Comparison of ENCODE assay signal across 12 mouse cellular contexts in the genomic region with DNA sequence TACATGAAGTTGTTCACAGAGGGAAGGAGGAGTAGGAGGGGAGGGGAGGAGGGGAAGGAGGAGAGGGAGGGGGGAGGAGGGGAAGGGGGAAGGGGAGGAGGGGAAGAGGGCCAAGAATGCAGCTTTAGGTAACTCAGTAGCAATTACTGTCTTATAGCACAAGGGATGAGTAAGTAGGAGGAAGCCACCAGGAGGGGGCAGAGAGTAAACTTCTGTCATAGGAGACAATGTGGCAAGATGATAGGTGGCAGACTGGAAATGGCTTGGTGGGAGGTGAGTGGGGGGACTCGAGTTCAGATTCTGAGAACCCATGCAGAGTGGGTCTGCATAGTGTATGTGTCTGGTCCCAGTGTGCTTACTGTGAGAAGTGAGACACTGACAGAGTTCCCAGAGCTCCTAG.
DNase-seq lines count a peak whose midpoint lies in the region; ATAC-seq and TF ChIP-seq lines count a peak whose summit lies in the region.
"Had no signal": no experiment of that assay in that cellular context is flagged by ENCODE, and none has a peak within 500 bp of the region (broad histone marks: within the 10 kb centered on the region; RNA-seq: fewer than 3 reads in every experiment).

No protein-coding gene starts in this region.

- H3K27me3 ChIP-seq in intestine, postnatal 0 days (replicated peaks; ENCODE audit: control insufficient read depth, insufficient read depth, low read length): no peaks in the 10 kb centered on the region
- no peaks in the 10 kb centered on the region for H3K27me3 ChIP-seq in intestine, embryonic 15.5 days (replicated peaks)
- H3K27me3 ChIP-seq: embryonic facial prominence, embryonic 12.5 days; neural tube, embryonic 15.5 days had no signal

- peak; percentile 51 for TF ChIP-seq CTCF in intestine, postnatal 0 days (IDR thresholded peaks at IDR 0.05; ENCODE audit: low read depth)

- H3K27ac ChIP-seq in intestine, postnatal 0 days (ENCODE audit: low read depth, low read length): no peak overlapping the region
- H3K27ac ChIP-seq in intestine, embryonic 15.5 days: no peak overlapping the region
- H3K27ac ChIP-seq: embryonic facial prominence, embryonic 12.5 days; hindbrain, embryonic 10.5 days; neural tube, embryonic 15.5 days had no signal

- H3K36me3 ChIP-seq in intestine, postnatal 0 days (ENCODE audit: control insufficient read depth, insufficient read depth): no peaks in the 10 kb centered on the region
- H3K36me3 ChIP-seq in intestine, embryonic 15.5 days: no peaks in the 10 kb centered on the region
- H3K36me3 ChIP-seq: embryonic facial prominence, embryonic 12.5 days; hindbrain, embryonic 10.5 days; neural tube, embryonic 15.5 days had no signal

- DNase-seq in 3T3-L1 (ENCODE audit: low read depth, low spot score) (peak; percentile 3), A20 (ENCODE audit: low read depth, low spot score) (peak; percentile 19)
- DNase-seq in right cerebral cortex, postnatal 4 days: no peak
- DNase-seq: gastrocnemius, postnatal 14 days had no signal

- WGBS in intestine, postnatal 0 days: 44% methylated on average over 1 of the region's 1 CpGs
- WGBS in intestine, embryonic 15.5 days: 29% methylated on average over 1 of the region's 1 CpGs

- ATAC-seq in intestine, postnatal 0 days: no peak
- no peak for ATAC-seq in intestine, embryonic 15.5 days
- ATAC-seq in megakaryocyte-erythroid progenitor cell, adult 5-6 weeks (replicated peaks; ENCODE audit: low FRiP score, low TSS enrichment, poor library complexity, severe bottlenecking): 0 out of 2 replicates have a peak, but pooled peaks have one; percentile 52
- no peak for ATAC-seq in inflammation-experienced regulatory T-cells, adult 6 months
- ATAC-seq: forebrain, embryonic 14.5 days had no signal

- H3K4me3 ChIP-seq in intestine, postnatal 0 days (ENCODE audit: low read depth, low read length): no peak overlapping the region
- H3K4me3 ChIP-seq in intestine, embryonic 15.5 days (replicated peaks): no peak overlapping the region
- H3K4me3 ChIP-seq: embryonic facial prominence, embryonic 12.5 days; hindbrain, embryonic 10.5 days; neural tube, embryonic 15.5 days had no signal

- no peak overlapping the region for H3K4me2 ChIP-seq in intestine, postnatal 0 days (replicated peaks; ENCODE audit: low read depth)
- H3K4me2 ChIP-seq in intestine, embryonic 15.5 days (replicated peaks): no peak overlapping the region
- H3K4me2 ChIP-seq: embryonic facial prominence, embryonic 12.5 days; neural tube, embryonic 15.5 days had no signal

- H3K9ac ChIP-seq in intestine, postnatal 0 days (ENCODE audit: low read depth, low read length): no peak overlapping the region
- no peak overlapping the region for H3K9ac ChIP-seq in intestine, embryonic 15.5 days
- H3K9ac ChIP-seq: embryonic facial prominence, embryonic 12.5 days; neural tube, embryonic 15.5 days had no signal

- no peaks in the 10 kb centered on the region for H3K9me3 ChIP-seq in intestine, postnatal 0 days (ENCODE audit: control insufficient read depth)
- no peaks in the 10 kb centered on the region for H3K9me3 ChIP-seq in intestine, embryonic 15.5 days
- H3K9me3 ChIP-seq: embryonic facial prominence, embryonic 12.5 days; hindbrain, embryonic 10.5 days; neural tube, embryonic 15.5 days had no signal

- no peaks in the 10 kb centered on the region; the same call in 1 of the 2 replicates for H3K4me1 ChIP-seq in intestine, postnatal 0 days (replicated peaks; ENCODE audit: control insufficient read depth, insufficient read depth, low read length)
- 0 out of 2 replicates have a peak, but pooled peaks cover 3% of the 10 kb centered on the region for H3K4me1 ChIP-seq in intestine, embryonic 15.5 days (replicated peaks)
